Mouse (Mus musculus) stomach, postnatal 0 days (tissue): Measurements from ENCODE around the gene Ube2ql1.

Source experiments
- CTCF ChIP-seq: IDR thresholded peaks from 2 replicates; pipeline ENCODE4 v1.5.1; 2016; ENCODE audit warnings: antibody characterized with exemption, low read depth, mild to moderate bottlenecking, moderate library complexity
- EP300 ChIP-seq: optimal IDR thresholded peaks from 2 replicates; pipeline ENCODE3; 2016; ENCODE audit warnings: antibody characterized with exemption

GRCm38 (mm10) chr13:69687023-69687422 lies 52.7 kb downstream of the Ube2ql1 start:
- peak; percentile 52 for TF ChIP-seq CTCF
- TF ChIP-seq EP300, result no peak
